Mouse (Mus musculus) lung, embryonic 14.5 days (tissue): ENCODE results near the gene Pcif1. TPM values are rescaled to one million over a fixed set of nuclear protein-coding genes. Genes with fewer than 3 reads are reported as not detected.

Experiments
- ATAC-seq: fragments of 200-750 bp; cut with Nextera tagmentation; 2 replicates; pipeline ENCODE4 v1.8.0; 2017; ENCODE audit warnings: mild to moderate bottlenecking, moderate TSS enrichment, moderate library complexity; ENCODE audit not compliant: insufficient read depth
- DNase-seq: peaks from one replicate; pipeline ENCODE4 v3.0.0-alpha.2; 2015
- H3K27ac ChIP-seq: fragments of 300-500 bp; sonication (generic); 2 replicates; pipeline ENCODE4 v1.5.1; 2014; ENCODE audit warnings: low read depth, mild to moderate bottlenecking, moderate library complexity
- H3K27me3 ChIP-seq: fragments of 300-500 bp; sonication (generic); 2 replicates; pipeline ENCODE4 v1.6.1; 2014; ENCODE audit warnings: low read length, control low read depth; ENCODE audit not compliant: insufficient read depth
- H3K36me3 ChIP-seq: fragments of 300-500 bp; sonication (generic); 2 replicates; pipeline ENCODE4 v1.6.1; 2014; ENCODE audit warnings: control low read depth; ENCODE audit not compliant: insufficient read depth
- H3K4me1 ChIP-seq: fragments of 300-500 bp; sonication (generic); 2 replicates; pipeline ENCODE4 v1.6.1; 2014; ENCODE audit warnings: antibody characterized with exemption, control low read depth; ENCODE audit not compliant: insufficient read depth
- H3K4me2 ChIP-seq: fragments of 300-500 bp; sonication (generic); 2 replicates; pipeline ENCODE4 v1.6.1; 2014; ENCODE audit warnings: mild to moderate bottlenecking
- H3K4me3 ChIP-seq: fragments of 300-500 bp; sonication (generic); 2 replicates; pipeline ENCODE4 v1.5.1; 2014; ENCODE audit warnings: low read depth, low read length
- H3K9ac ChIP-seq: fragments of 300-500 bp; sonication (generic); 2 replicates; pipeline ENCODE4 v1.6.1; 2014
- H3K9me3 ChIP-seq: fragments of 300-500 bp; sonication (generic); 2 replicates; pipeline ENCODE4 v1.6.1; 2016; ENCODE audit warnings: low read depth, low read length, control low read depth
- CTCF ChIP-seq: IDR thresholded peaks from 2 replicates; pipeline ENCODE4 v1.5.1; 2016; ENCODE audit warnings: antibody characterized with exemption, low read depth
- WGBS: fragments of 180-500 bp; shearing (Covaris S2); extraction: QIAGEN DNeasy Blood & Tissue Kit; methylation state at CpG from one replicate; pipeline ENCODE4 v1.1.7; 2014; 5-methylcytosine and 5-hydroxymethylcytosine counted together
- polyA plus RNA-seq: library from polyadenylated mRNA; unstranded; fragments of >200 nt; fragmentation: Nextera tagmentation; extraction: Ambion mirVana; gene quantifications from 2 replicates; pipeline ENCODE4 v1.2.1, GENCODE M21; 2014

Gene Pcif1
- polyA plus RNA-seq, 1 experiment from 2014 or later: 83.0 TPM

- peak; percentile 49 for TF ChIP-seq CTCF
- Histone ChIP-seq H3K4me2 (peak within 1 kb of the TSS; percentile 81), H3K4me1 (0 out of 2 replicates have a peak, but pooled peaks cover 6% of the 10 kb centered on the region), H3K4me3 (peak within 1 kb of the TSS; percentile 59), H3K27ac (peak within 1 kb of the TSS; percentile 99), H3K9me3 (no peaks in the 10 kb centered on the region), H3K36me3 (peaks cover 31% of the 10 kb centered on the region), H3K9ac (peak within 1 kb of the TSS; percentile 93), H3K27me3 (no peaks in the 10 kb centered on the region)
- ATAC-seq (peak; percentile 88), DNase-seq (peak; percentile 96)
- under 1% methylated on average over 90 of the region's 91 CpGs for WGBS
Observed at GRCm38 (mm10) chr2:164911086-164912048, 32.3 kb downstream of the Pcif1 start, which contains the start of gene Zfp335. Gene Zfp335, minus strand, starts transcription at chr2:164911757.

- no peak for TF ChIP-seq CTCF
- Histone ChIP-seq H3K9ac (peak overlapping the region; percentile 93), H3K27ac (peak overlapping the region; percentile 99), H3K9me3 (no peaks in the 10 kb centered on the region), H3K36me3 (peaks cover 23% of the 10 kb centered on the region), H3K4me3 (peak overlapping the region; percentile 59), H3K4me2 (peak overlapping the region; percentile 81), H3K4me1 (0 out of 2 replicates have a peak, but pooled peaks cover 6% of the 10 kb centered on the region), H3K27me3 (no peaks in the 10 kb centered on the region)
- peak; percentile 37 for ATAC-seq
- peak; percentile 51 for DNase-seq
- WGBS: 7% methylated on average over 12 of the region's 12 CpGs
Observed at GRCm38 (mm10) chr2:164912151-164912550, 33.0 kb downstream of the Pcif1 start.

- Histone ChIP-seq H3K36me3 (peaks cover 16% of the 10 kb centered on the region), H3K9me3 (no peaks in the 10 kb centered on the region), H3K9ac (no peak overlapping the region; the same call in 1 of the 2 replicates), H3K4me2 (peak overlapping the region; percentile 81), H3K4me3 (no peak overlapping the region), H3K27me3 (no peaks in the 10 kb centered on the region), H3K4me1 (0 out of 2 replicates have a peak, but pooled peaks cover 6% of the 10 kb centered on the region), H3K27ac (no peak overlapping the region)
- TF ChIP-seq CTCF: no peak
- DNase-seq (no peak), ATAC-seq (no peak)
- WGBS: 88% methylated on average over 9 of the region's 9 CpGs
Observed at GRCm38 (mm10) chr2:164912749-164913427, 33.8 kb downstream of the Pcif1 start.

- Histone ChIP-seq H3K9ac (no peak overlapping the region), H3K4me2 (no peak overlapping the region), H3K27me3 (no peaks in the 10 kb centered on the region), H3K9me3 (no peaks in the 10 kb centered on the region), H3K27ac (no peak overlapping the region), H3K36me3 (peaks cover 11% of the 10 kb centered on the region), H3K4me1 (0 out of 2 replicates have a peak, but pooled peaks cover 6% of the 10 kb centered on the region), H3K4me3 (no peak overlapping the region)
- TF ChIP-seq CTCF: no peak
- WGBS: 82% methylated on average over 2 of the region's 2 CpGs
- DNase-seq (peak; percentile 40), ATAC-seq (no peak)
Observed at GRCm38 (mm10) chr2:164913428-164913786, 34.3 kb downstream of the Pcif1 start.

GRCm38 (mm10) chr2:164916820-164917219 lies 37.7 kb downstream of the Pcif1 start:
- no peaks in the 10 kb centered on the region for H3K27me3 ChIP-seq
- peaks cover 6% of the 10 kb centered on the region; the same call in 1 of the 2 replicates for H3K36me3 ChIP-seq
- DNase-seq: no peak
- H3K9ac ChIP-seq: no peak overlapping the region
- TF ChIP-seq CTCF: no peak
- no peaks in the 10 kb centered on the region for H3K4me1 ChIP-seq
- no peak for ATAC-seq
- H3K27ac ChIP-seq: no peak overlapping the region
- 70% methylated on average over 5 of the region's 5 CpGs for WGBS
- H3K4me2 ChIP-seq: no peak overlapping the region
- H3K9me3 ChIP-seq: no peaks in the 10 kb centered on the region
- no peak overlapping the region for H3K4me3 ChIP-seq

GRCm38 (mm10) chr2:164917371-164917770 lies 38.3 kb downstream of the Pcif1 start:
- ATAC-seq: no peak
- TF ChIP-seq CTCF: no peak
- Histone ChIP-seq H3K4me1 (no peaks in the 10 kb centered on the region), H3K9ac (no peak overlapping the region), H3K27ac (no peak overlapping the region), H3K9me3 (no peaks in the 10 kb centered on the region), H3K4me3 (no peak overlapping the region), H3K27me3 (no peaks in the 10 kb centered on the region), H3K36me3 (peaks cover 6% of the 10 kb centered on the region; the same call in 1 of the 2 replicates), H3K4me2 (no peak overlapping the region)
- DNase-seq: no peak
- 56% methylated on average over 10 of the region's 10 CpGs for WGBS

- peak; percentile 68 for DNase-seq
- ATAC-seq: no peak
- Histone ChIP-seq H3K9me3 (no peaks in the 10 kb centered on the region), H3K4me1 (no peaks in the 10 kb centered on the region), H3K27me3 (no peaks in the 10 kb centered on the region), H3K36me3 (peaks cover 6% of the 10 kb centered on the region; the same call in 1 of the 2 replicates), H3K9ac (no peak overlapping the region), H3K27ac (no peak overlapping the region), H3K4me3 (no peak overlapping the region), H3K4me2 (no peak overlapping the region)
- 70% methylated on average over 4 of the region's 5 CpGs for whole genome bisulfite sequencing
- peak; percentile 66 for TF ChIP-seq CTCF
Observed at GRCm38 (mm10) chr2:164918325-164918724, 39.2 kb downstream of the Pcif1 start.
